Mouse (Mus musculus): Measurements from ENCODE around the gene Gm10100.
"Not testable (repeated sequence)": the region's sequence is repeated elsewhere in the genome, so short reads cannot be mapped to it uniquely, and the experiment has no call there.

The Gm10100 gene

GRCm38 (mm10) chr10:77726186-77726585, at the start of gene Gm10100:
TSS of gene Gm10100 (plus strand) at chr10:77726486.
- DNase-seq (ENCODE audit: low read depth) = no peak

GRCm38 (mm10) chr10:77677562-77677961, 48.7 kb upstream of the Gm10100 start:
- DNase-seq (ENCODE audit: low read depth) = peak; percentile 32

- no peak for DNase-seq (ENCODE audit: low read depth)
Observed at GRCm38 (mm10) chr10:77682994-77683393, 43.3 kb upstream of the Gm10100 start.

GRCm38 (mm10) chr10:77684181-77684580, 42.1 kb upstream of the Gm10100 start:
- no peak for DNase-seq (ENCODE audit: low read depth)

- no peak for DNase-seq (ENCODE audit: low read depth)
Observed at GRCm38 (mm10) chr10:77685895-77686664, 40.2 kb upstream of the Gm10100 start, which contains the start of gene Tspear. TSS of gene Tspear (plus strand) at chr10:77686569.

- no peak for DNase-seq (ENCODE audit: low read depth)
Observed at GRCm38 (mm10) chr10:77687021-77687420, 39.3 kb upstream of the Gm10100 start.

GRCm38 (mm10) chr10:77690356-77690807, 35.9 kb upstream of the Gm10100 start, which contains the start of gene Gm19402:
TSS of gene Gm19402 (minus strand) at chr10:77690757.
- not testable (repeated sequence) for DNase-seq (ENCODE audit: low read depth)

- DNase-seq (ENCODE audit: low read depth) = no peak
Observed at GRCm38 (mm10) chr10:77697133-77697532, 29.2 kb upstream of the Gm10100 start, which contains the start of gene Gm9508. TSS of gene Gm9508 (minus strand) at chr10:77697233.

GRCm38 (mm10) chr10:77706326-77706725, 20.0 kb upstream of the Gm10100 start, which contains the start of gene Gm10272:
TSS of gene Gm10272 (plus strand) at chr10:77706626.
- no peak for DNase-seq (ENCODE audit: low read depth)

GRCm38 (mm10) chr10:77709831-77710230, 16.5 kb upstream of the Gm10100 start:
- DNase-seq (ENCODE audit: low read depth) = no peak

- not testable (repeated sequence) for DNase-seq (ENCODE audit: low read depth)
Observed at GRCm38 (mm10) chr10:77711157-77711556, 15.1 kb upstream of the Gm10100 start, which contains the start of gene Gm10024. TSS of gene Gm10024 (plus strand) at chr10:77711457.

- no peak for DNase-seq (ENCODE audit: low read depth)
Observed at GRCm38 (mm10) chr10:77713734-77714133, 12.6 kb upstream of the Gm10100 start.

GRCm38 (mm10) chr10:77715507-77715906, 10.8 kb upstream of the Gm10100 start, which contains the start of gene Gm10142:
TSS of gene Gm10142 (plus strand) at chr10:77715807.
- DNase-seq (ENCODE audit: low read depth) = no peak

- not testable (repeated sequence) for DNase-seq (ENCODE audit: low read depth)
Observed at GRCm38 (mm10) chr10:77720299-77720698, 6.0 kb upstream of the Gm10100 start, which contains the start of gene Krtap12-1. TSS of gene Krtap12-1 (plus strand) at chr10:77720599.

GRCm38 (mm10) chr10:77724855-77725254, 1.4 kb upstream of the Gm10100 start:
- DNase-seq (ENCODE audit: low read depth) = peak; percentile 3

- DNase-seq (ENCODE audit: low read depth) = no peak
Observed at GRCm38 (mm10) chr10:77728280-77728679, 2.0 kb downstream of the Gm10100 start.

- peak; percentile 39 for DNase-seq (ENCODE audit: low read depth)
Observed at GRCm38 (mm10) chr10:77729241-77729640, 3.0 kb downstream of the Gm10100 start.

GRCm38 (mm10) chr10:77735928-77736327, 9.6 kb downstream of the Gm10100 start:
- DNase-seq (ENCODE audit: low read depth) = no peak

GRCm38 (mm10) chr10:77738929-77739328, 12.6 kb downstream of the Gm10100 start:
- no peak for DNase-seq (ENCODE audit: low read depth)

- DNase-seq (ENCODE audit: low read depth) = not testable (repeated sequence)
Observed at GRCm38 (mm10) chr10:77741924-77742688, 15.8 kb downstream of the Gm10100 start, which contains the start of gene Gm18596. TSS of gene Gm18596 (minus strand) at chr10:77742638.

- not testable (repeated sequence) for DNase-seq (ENCODE audit: low read depth)
Observed at GRCm38 (mm10) chr10:77750686-77751085, 24.4 kb downstream of the Gm10100 start.

GRCm38 (mm10) chr10:77751254-77751653, 25.0 kb downstream of the Gm10100 start, which contains the start of gene Gm9736:
TSS of gene Gm9736 (minus strand) at chr10:77751354.
- not testable (repeated sequence) for DNase-seq (ENCODE audit: low read depth)
